Mouse (Mus musculus): ENCODE measurements around the gene Zfp119b.

DNA sequence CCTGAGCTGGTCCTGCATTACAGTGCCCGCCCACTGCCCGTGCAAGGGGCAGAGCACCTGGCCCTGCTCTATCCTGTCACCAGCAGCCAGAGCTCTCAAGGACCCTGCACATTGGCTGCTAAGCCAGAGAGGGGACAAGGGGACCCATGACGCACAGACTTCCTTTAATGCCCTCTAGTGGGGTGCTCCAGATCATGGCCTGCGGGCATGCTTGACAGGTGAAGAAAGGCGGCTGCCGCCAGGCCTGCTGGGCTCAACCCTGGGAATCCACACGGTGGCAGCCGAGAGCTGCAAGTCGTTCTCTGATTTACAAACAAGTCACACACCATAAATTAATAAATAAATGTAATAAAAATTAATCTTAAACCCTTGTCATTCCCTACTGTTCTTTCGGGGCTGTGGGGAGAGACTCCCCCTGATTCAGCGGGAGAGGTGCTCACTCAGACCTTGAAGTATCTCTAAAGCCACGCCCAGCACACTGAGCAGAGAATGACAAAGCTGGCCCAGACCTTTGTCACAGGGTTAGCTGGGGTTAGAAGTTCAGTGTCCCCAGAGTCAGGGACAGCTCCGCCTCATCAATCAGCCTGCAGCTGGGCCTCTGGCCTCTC is 27.1 kb upstream of the Zfp119b start:
- TF ChIP-seq CTCF (IDR thresholded peaks at IDR 0.05; ENCODE audit: low read depth, low read length) (peak; percentile 44; the same call in 1 of the 2 replicates), POLR2AphosphoS5 (IDR thresholded peaks at IDR 0.05; ENCODE audit: insufficient replicate concordance, low read depth, low read length) (no peak), GATA1 (IDR thresholded peaks at IDR 0.05; ENCODE audit: borderline replicate concordance, low read length) (no peak)
